Mouse (Mus musculus): Measurements from ENCODE around the gene Ccdc60. TPM values are rescaled to one million over a fixed set of nuclear protein-coding genes. Genes with fewer than 3 reads are reported as not detected.
"Not testable (repeated sequence)": the region's sequence is repeated elsewhere in the genome, so short reads cannot be mapped to it uniquely, and the experiment has no call there.

Gene Ccdc60
- polyA plus RNA-seq, 1 experiment from 2014 or later: 3.7 TPM

GRCm38 (mm10) chr5:116191596-116191995, 97.2 kb downstream of the Ccdc60 start:
- 0 out of 2 replicates have a peak, but pooled peaks cover 9% of the 10 kb centered on the region for H3K27me3 ChIP-seq
- H3K9me3 ChIP-seq (replicated peaks): no peaks in the 10 kb centered on the region
- no peak overlapping the region for H3K9ac ChIP-seq
- no peak overlapping the region for H3K4me3 ChIP-seq (replicated peaks)
- no peak overlapping the region for H3K27ac ChIP-seq (replicated peaks)
- no peak overlapping the region for H3K4me2 ChIP-seq (replicated peaks)
- WGBS: 85% methylated on average over 3 of the region's 3 CpGs
- no peak for ATAC-seq (ENCODE audit: insufficient number of reproducible peaks, low FRiP score, low TSS enrichment, low read depth)
- H3K4me1 ChIP-seq: no peaks in the 10 kb centered on the region
- no peaks in the 10 kb centered on the region for H3K36me3 ChIP-seq

- Histone ChIP-seq H3K4me1 (no peaks in the 10 kb centered on the region), H3K27me3 (0 out of 2 replicates have a peak, but pooled peaks cover 6% of the 10 kb centered on the region), H3K36me3 (no peaks in the 10 kb centered on the region), H3K9me3 (replicated peaks) (0 out of 2 replicates have a peak, but pooled peaks cover 4% of the 10 kb centered on the region), H3K4me3 (replicated peaks) (no peak overlapping the region), H3K4me2 (replicated peaks) (no peak overlapping the region), H3K27ac (replicated peaks) (no peak overlapping the region), H3K9ac (no peak overlapping the region)
- WGBS: 13% methylated on average over 6 of the region's 6 CpGs
- ATAC-seq (ENCODE audit: insufficient number of reproducible peaks, low FRiP score, low TSS enrichment, low read depth): no peak
These were observed 99.0 kb downstream of the Ccdc60 start for GRCm38 (mm10) chr5:116189818-116190217.

DNA sequence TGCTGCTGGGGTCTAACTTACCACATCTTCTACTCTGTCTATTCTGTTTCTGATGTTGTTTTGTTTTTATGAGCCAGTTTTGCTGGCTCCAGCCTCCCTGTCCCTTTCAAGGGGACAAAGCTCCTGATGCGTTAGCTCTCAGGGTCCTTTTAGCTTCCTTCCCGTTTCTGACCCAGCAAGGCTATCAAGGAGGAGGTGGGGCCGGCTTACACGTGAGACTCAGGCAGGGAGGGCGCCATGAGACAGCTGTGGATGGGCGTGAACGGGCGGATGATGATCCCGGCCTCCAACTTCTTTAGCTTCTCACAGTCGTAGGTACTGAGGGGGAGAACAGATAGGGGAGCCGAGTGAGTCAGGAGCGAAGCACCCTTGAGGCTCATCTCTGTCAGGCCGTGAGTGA, 108.2 kb downstream of the Ccdc60 start:
- Histone ChIP-seq H3K4me2 (replicated peaks) (no peak overlapping the region), H3K36me3 (no peaks in the 10 kb centered on the region), H3K27ac (replicated peaks) (no peak overlapping the region), H3K4me3 (replicated peaks) (no peak overlapping the region), H3K27me3 (no peaks in the 10 kb centered on the region), H3K4me1 (no peaks in the 10 kb centered on the region), H3K9me3 (replicated peaks) (no peaks in the 10 kb centered on the region), H3K9ac (no peak overlapping the region)
- ATAC-seq (ENCODE audit: insufficient number of reproducible peaks, low FRiP score, low TSS enrichment, low read depth): no peak
- WGBS: 23% methylated on average over 13 of the region's 13 CpGs

GRCm38 (mm10) chr5:116171721-116172120, 117.1 kb downstream of the Ccdc60 start:
- H3K27ac ChIP-seq (replicated peaks): no peak overlapping the region
- H3K9ac ChIP-seq: no peak overlapping the region
- H3K27me3 ChIP-seq: no peaks in the 10 kb centered on the region
- H3K36me3 ChIP-seq: no peaks in the 10 kb centered on the region
- no peak for ATAC-seq (ENCODE audit: insufficient number of reproducible peaks, low FRiP score, low TSS enrichment, low read depth)
- 83% methylated on average over 6 of the region's 6 CpGs for WGBS
- no peaks in the 10 kb centered on the region for H3K4me1 ChIP-seq
- H3K4me3 ChIP-seq (replicated peaks): no peak overlapping the region
- H3K9me3 ChIP-seq (replicated peaks): no peaks in the 10 kb centered on the region
- H3K4me2 ChIP-seq (replicated peaks): no peak overlapping the region

- no peaks in the 10 kb centered on the region for H3K36me3 ChIP-seq
- H3K27me3 ChIP-seq: no peaks in the 10 kb centered on the region
- H3K9me3 ChIP-seq (replicated peaks): no peaks in the 10 kb centered on the region
- H3K9ac ChIP-seq: no peak overlapping the region
- no peak overlapping the region for H3K4me2 ChIP-seq (replicated peaks)
- no peaks in the 10 kb centered on the region for H3K4me1 ChIP-seq
- ATAC-seq (ENCODE audit: insufficient number of reproducible peaks, low FRiP score, low TSS enrichment, low read depth): no peak
- no peak overlapping the region for H3K27ac ChIP-seq (replicated peaks)
- no peak overlapping the region for H3K4me3 ChIP-seq (replicated peaks)
- 70% methylated on average over 13 of the region's 13 CpGs for whole genome bisulfite sequencing
These were observed 121.8 kb downstream of the Ccdc60 start for GRCm38 (mm10) chr5:116166965-116167364.

GRCm38 (mm10) chr5:116165203-116165888, 123.4 kb downstream of the Ccdc60 start:
- WGBS: 51% methylated on average over 11 of the region's 11 CpGs
- H3K4me3 ChIP-seq (replicated peaks): no peak overlapping the region
- H3K27ac ChIP-seq (replicated peaks): no peak overlapping the region
- no peak overlapping the region for H3K4me2 ChIP-seq (replicated peaks)
- no peaks in the 10 kb centered on the region for H3K27me3 ChIP-seq
- no peak overlapping the region for H3K9ac ChIP-seq
- no peaks in the 10 kb centered on the region for H3K36me3 ChIP-seq
- no peaks in the 10 kb centered on the region for H3K4me1 ChIP-seq
- no peaks in the 10 kb centered on the region for H3K9me3 ChIP-seq (replicated peaks)
- ATAC-seq (ENCODE audit: insufficient number of reproducible peaks, low FRiP score, low TSS enrichment, low read depth): no peak

DNA sequence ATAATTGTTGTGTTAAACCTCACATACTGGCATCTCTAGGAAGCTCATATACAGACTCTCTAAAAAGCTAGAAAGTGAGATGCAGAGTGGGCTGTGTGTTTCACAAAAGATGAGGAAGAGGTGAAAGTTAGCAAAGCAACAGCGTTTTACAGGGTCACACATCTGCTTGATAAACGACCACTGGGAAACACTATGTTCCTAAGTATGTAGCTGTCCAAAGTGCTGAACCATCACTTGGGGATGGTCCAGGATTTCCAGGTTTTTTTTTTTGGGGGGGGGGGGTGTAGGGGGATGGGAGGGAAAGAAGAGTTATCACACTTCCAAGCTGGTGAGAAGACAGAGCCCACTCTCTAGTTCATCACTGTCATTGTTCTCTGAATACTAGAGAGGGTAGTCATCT, 134.0 kb downstream of the Ccdc60 start:
- no peak overlapping the region for H3K4me2 ChIP-seq (replicated peaks)
- H3K4me3 ChIP-seq (replicated peaks): no peak overlapping the region
- no peak overlapping the region for H3K9ac ChIP-seq
- H3K36me3 ChIP-seq: no peaks in the 10 kb centered on the region
- WGBS: 13% methylated on average over 2 of the region's 2 CpGs
- H3K27me3 ChIP-seq: no peaks in the 10 kb centered on the region
- no peaks in the 10 kb centered on the region for H3K4me1 ChIP-seq
- ATAC-seq (ENCODE audit: insufficient number of reproducible peaks, low FRiP score, low TSS enrichment, low read depth): no peak
- H3K9me3 ChIP-seq (replicated peaks): no peaks in the 10 kb centered on the region
- no peak overlapping the region for H3K27ac ChIP-seq (replicated peaks)

DNA sequence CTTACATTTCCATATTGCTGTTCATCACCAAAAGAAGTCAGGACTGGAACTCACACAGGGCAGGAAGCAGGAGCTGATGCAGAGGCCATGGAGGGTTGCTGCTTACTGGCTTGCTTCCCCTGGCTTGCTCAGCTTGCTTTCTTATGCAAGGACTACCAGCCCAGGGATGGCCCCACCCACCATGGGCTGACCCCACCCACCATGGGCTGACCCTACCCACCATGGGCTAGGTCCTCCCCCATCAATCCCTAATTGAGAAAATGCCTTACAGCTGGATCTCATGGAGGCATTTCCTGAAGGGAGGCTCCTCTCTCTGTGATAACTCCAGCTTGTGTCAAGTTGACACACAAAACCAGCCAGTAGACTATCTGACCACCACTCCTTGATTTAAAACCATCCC, 142.3 kb downstream of the Ccdc60 start:
- ATAC-seq (ENCODE audit: insufficient number of reproducible peaks, low FRiP score, low TSS enrichment, low read depth); H3K4me2 ChIP-seq (replicated peaks); H3K27me3 ChIP-seq; H3K4me3 ChIP-seq (replicated peaks); H3K27ac ChIP-seq (replicated peaks); H3K4me1 ChIP-seq; H3K9ac ChIP-seq; H3K9me3 ChIP-seq (replicated peaks); H3K36me3 ChIP-seq: not testable (repeated sequence)

GRCm38 (mm10) chr5:116144711-116145110, 144.1 kb downstream of the Ccdc60 start:
- Histone ChIP-seq H3K9ac (no peak overlapping the region), H3K27ac (replicated peaks) (no peak overlapping the region), H3K36me3 (no peaks in the 10 kb centered on the region), H3K4me1 (no peaks in the 10 kb centered on the region), H3K4me2 (replicated peaks) (no peak overlapping the region), H3K4me3 (replicated peaks) (no peak overlapping the region), H3K27me3 (no peaks in the 10 kb centered on the region), H3K9me3 (replicated peaks) (no peaks in the 10 kb centered on the region)
- 63% methylated on average over 12 of the region's 12 CpGs for WGBS
- no peak for ATAC-seq (ENCODE audit: insufficient number of reproducible peaks, low FRiP score, low TSS enrichment, low read depth)

DNA sequence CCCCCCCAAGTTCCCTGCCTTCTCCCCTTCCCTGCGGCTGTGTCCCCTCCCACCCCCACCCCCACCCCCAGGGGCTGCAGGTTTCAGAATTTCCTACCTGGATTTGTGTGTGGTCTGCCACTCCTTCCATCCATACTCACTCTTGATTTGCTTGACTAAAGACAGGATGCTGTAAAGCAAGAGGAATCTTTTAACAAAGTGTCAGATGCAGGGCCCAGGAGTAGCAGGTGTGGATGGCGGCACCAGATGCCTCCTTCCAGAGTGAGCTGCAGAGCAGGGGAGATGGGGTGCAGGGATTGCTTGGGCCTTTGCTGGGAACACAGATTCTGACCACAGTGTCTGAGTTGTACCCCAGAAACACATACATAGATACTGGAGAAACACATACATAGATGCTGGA, 148.1 kb downstream of the Ccdc60 start:
- 40% methylated on average over 1 of the region's 2 CpGs for WGBS
- H3K4me3 ChIP-seq (replicated peaks): no peak overlapping the region
- H3K4me1 ChIP-seq: no peaks in the 10 kb centered on the region
- no peak for ATAC-seq (ENCODE audit: insufficient number of reproducible peaks, low FRiP score, low TSS enrichment, low read depth)
- no peak overlapping the region for H3K9ac ChIP-seq
- H3K27me3 ChIP-seq: no peaks in the 10 kb centered on the region
- H3K9me3 ChIP-seq (replicated peaks): no peaks in the 10 kb centered on the region
- H3K4me2 ChIP-seq (replicated peaks): no peak overlapping the region
- H3K27ac ChIP-seq (replicated peaks): no peak overlapping the region
- H3K36me3 ChIP-seq: no peaks in the 10 kb centered on the region

- H3K36me3 ChIP-seq: no peaks in the 10 kb centered on the region
- 10% methylated on average over 11 of the region's 11 CpGs for WGBS
- H3K4me2 ChIP-seq (replicated peaks): no peak overlapping the region
- no peak overlapping the region for H3K4me3 ChIP-seq (replicated peaks)
- H3K9ac ChIP-seq: no peak overlapping the region
- no peak overlapping the region for H3K27ac ChIP-seq (replicated peaks)
- no peak for ATAC-seq (ENCODE audit: insufficient number of reproducible peaks, low FRiP score, low TSS enrichment, low read depth)
- no peaks in the 10 kb centered on the region for H3K9me3 ChIP-seq (replicated peaks)
- H3K4me1 ChIP-seq: no peaks in the 10 kb centered on the region
- H3K27me3 ChIP-seq: no peaks in the 10 kb centered on the region
These were observed 165.4 kb downstream of the Ccdc60 start for GRCm38 (mm10) chr5:116123344-116123743.

GRCm38 (mm10) chr5:116116567-116116966, 172.2 kb downstream of the Ccdc60 start:
- no peak overlapping the region for H3K4me2 ChIP-seq (replicated peaks)
- 0 out of 2 replicates have a peak, but pooled peaks cover 9% of the 10 kb centered on the region for H3K4me1 ChIP-seq
- H3K27me3 ChIP-seq: no peaks in the 10 kb centered on the region
- 40% methylated on average over 9 of the region's 9 CpGs for WGBS
- no peaks in the 10 kb centered on the region for H3K36me3 ChIP-seq
- no peak overlapping the region for H3K9ac ChIP-seq
- H3K27ac ChIP-seq (replicated peaks): no peak overlapping the region
- H3K9me3 ChIP-seq (replicated peaks): no peaks in the 10 kb centered on the region
- no peak for ATAC-seq (ENCODE audit: insufficient number of reproducible peaks, low FRiP score, low TSS enrichment, low read depth)
- no peak overlapping the region for H3K4me3 ChIP-seq (replicated peaks)

Measured in embryonic facial prominence, embryonic 15.5 days (tissue).